Mouse (Mus musculus): ENCODE results near the gene Mcub.

The Mcub gene

DNA sequence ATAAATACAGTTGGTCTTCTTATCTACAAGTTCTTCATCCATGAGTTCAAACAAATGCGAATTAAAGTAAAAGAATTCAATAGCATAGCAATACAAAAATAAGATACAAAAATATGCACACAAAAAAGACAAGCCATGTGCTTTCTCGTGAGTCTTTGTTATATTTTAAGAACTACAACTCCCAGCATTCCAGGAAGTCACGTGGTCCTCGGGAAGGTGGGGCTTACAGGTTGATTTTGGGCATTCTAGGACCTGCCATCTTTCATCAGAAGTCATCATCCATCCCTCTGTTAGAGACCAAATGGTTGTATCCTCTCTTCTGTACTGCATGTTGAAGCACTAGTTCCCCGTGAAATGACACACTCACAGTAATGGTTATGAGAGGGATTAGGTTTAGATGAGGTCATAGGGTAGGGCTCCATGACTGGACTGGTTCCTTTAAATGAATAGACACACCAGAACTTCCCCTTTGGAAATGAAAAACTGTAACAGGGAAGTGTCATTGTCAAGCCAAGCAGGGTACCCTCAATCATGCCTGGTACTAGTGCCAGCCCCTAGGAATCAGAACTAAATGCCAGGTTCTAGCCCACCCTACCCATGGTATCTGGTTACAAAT, 20.7 kb downstream of the Mcub start:
- in situ Hi-C loops (cut with MseI, MboI) = no loop called here

DNA sequence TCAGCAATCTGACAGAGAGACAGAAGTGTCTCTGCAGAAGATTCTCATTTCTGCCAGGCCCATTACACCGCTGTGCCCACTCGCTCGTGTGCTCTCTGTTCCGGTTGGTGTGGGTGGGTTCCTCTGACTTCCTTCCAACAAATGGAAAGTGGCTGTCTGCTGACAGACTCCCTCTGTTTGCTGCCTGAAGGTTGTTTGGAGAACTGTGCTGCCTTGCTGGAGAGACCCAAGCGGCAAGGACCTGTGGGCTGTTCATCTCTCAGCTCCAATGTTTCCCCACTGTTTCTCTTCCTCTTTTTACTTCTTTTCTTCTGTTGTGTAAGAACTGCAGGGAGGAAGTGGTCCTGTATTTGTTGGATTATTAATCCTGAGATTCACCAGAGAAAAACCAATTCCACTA, 21.6 kb downstream of the Mcub start:
- in situ Hi-C loops (cut with MseI, MboI) = no loop called here

DNA sequence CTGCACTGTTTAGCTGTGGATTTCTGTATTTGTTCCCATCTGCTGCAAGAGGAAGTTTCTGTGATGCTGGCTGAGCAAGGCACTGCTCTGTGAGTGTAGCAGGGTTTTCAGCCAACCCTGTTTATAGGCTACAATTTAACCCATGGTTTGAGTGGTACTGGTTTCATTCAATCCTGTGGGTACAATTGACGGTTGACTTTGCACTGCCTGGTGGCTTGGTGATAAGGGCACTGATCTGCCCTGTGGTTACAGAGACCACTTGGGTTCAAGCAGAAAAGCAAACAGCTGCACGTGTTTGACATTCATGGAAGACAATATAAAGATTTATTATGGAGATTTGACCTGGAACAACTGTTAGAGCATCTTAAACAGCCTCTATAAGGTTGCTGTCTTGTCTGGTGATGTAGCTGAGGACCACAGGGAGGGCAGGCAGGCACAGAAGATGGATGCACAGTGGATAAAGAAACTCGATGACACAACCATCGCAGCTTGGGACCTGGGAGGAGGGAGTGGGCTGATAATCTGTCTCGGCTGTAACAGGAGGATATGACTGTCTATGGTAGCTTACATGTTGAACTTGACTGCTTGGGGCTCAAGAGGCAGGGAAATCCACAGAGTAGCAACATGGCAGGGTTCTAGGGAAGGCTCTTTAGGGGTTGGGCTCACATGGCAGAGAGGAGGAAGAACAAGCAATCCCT, 23.6 kb downstream of the Mcub start:
- in situ Hi-C loops (cut with MseI, MboI) = no loop called here

DNA sequence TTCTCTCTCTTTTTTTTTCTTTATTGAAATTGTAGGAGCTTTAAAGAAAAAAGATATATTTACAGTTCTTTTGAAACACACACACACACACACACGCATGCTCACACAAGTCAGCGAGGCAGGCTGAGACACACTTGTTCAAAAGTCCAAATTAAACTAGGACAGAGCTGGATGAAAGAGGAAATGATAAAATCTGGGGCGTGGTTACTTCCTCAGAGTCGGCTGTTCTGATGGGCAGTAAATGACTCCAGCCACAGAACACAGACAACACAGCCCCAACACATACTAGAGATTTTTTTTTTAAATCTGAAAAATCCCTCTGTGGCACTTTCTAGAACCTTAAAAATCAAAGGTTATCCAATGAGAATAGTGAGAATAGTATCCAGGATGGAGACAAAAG, 26.2 kb downstream of the Mcub start:
- in situ Hi-C loops (cut with MseI, MboI) = no loop called here

DNA sequence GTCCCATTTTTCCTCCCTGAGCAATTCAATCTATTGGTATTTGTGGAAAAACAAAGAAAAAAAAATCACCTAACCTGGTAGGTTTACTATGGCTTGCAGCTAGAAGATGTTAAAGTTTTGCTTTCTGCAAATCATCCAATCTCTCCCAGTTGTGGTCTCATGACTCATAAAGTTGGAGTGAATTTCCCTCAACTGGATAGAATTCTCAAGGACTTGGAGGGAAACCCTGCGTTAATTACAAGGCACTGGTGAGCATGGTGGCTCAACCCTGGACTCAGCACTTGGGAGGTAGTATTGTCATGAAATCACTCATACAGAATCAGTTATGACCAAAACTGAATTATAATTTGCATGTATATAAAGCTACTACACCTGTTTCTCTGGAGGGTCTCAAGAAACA, 28.7 kb downstream of the Mcub start:
- in situ Hi-C loops (cut with MseI, MboI) = no loop called here

DNA sequence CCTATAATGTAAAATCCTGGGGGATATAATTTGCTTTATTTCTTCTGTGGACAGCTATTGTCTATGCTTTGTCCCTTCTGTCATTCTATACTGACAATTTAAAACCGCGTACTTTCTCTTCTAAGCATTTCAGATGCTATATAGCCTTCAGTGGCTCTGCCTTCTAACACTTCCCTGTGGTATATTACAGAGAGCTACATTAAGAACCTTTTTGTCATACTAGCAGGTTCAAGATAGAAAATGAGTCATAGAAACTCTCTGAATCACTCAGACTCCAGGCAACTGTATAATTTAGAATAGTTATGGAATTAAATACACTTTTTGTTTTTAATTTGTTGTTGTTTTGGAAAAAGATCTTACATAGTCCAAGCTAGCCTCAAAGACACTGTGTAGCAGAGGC, 29.2 kb downstream of the Mcub start:
- in situ Hi-C loops (cut with MseI, MboI) = no loop called here

DNA sequence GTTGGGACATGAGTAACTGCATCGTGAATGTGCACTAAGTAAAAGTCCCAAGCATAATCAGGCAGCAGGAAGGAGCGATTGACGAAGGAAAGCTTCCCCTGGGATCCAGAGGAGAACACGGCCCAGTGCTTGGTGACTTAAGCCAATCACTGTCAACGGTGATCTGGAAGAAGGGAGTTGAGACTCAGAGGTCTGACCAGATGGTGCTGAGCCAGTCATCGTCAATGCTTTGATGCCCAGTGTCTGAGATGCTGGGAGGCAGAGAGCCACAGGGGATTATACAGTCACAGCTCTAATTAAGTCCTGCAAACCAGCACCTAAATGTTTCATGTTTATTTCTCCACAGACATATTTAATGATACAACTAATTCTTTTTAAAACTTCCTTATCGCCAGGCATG, 30.9 kb downstream of the Mcub start:
- in situ Hi-C loops (cut with MseI, MboI) = no loop called here

DNA sequence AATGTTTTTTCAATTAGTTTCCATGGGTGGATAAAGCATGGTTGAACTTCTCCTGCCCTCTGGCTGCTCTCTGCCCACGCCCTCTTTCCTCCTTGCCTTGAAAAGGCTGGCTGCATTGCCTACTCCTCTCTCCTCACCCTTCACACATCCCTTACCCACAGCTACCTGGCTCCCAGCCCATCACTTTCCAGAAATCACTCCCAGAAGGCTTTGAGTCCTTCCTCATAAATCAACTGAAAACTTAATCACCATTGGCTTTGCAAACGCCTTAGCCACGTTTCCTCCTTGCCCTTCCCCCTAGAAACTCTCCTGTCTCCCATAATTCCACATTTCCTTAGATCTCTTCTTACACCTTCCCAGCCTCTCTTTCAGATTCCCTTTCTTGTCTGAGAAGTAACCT, 32.2 kb downstream of the Mcub start:
- in situ Hi-C loops (cut with MseI, MboI) = no loop called here

DNA sequence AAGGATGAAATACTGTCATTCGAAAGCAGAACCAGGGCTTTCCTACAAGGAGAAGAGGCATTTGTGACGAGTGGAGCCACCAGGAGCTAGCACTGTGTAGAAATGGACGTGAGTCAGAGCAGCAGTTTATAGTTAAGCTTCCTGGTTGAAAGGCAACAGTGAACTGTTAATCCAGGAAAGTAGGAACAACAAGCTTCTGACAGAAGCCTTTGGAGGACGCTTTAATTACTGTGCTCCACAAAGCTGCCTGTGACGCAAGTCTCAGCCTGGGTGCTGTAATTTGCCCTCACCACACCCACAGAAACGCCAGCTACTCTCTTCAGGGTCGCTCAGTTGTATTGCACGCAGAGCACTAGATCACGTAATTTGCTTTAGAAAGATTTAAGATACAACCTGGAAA, 33.4 kb downstream of the Mcub start:
- in situ Hi-C loops (cut with MseI, MboI) = no loop called here

DNA sequence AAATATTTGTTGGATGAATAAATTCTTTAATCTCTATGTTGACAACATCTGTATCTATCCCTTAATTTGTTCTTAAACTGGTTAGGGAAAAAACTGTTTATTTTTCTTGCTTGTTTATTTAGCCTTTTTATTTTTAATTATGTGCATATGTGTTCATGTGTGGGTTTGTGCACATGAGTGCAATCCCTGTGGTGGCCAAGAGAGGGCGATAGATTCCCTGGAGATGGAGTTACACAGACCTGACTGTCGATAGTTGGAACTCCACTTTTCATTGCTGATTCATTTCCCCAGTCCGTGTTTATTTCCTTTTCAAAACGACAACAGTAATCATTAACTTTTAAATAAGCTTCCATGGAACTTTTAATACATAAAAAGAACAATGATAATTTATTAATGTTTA, 37.6 kb downstream of the Mcub start:
- in situ Hi-C loops (cut with MseI, MboI) = loop anchor here (5.0 kb wide), 1 partner anchor 145 kb away; no protein-coding TSS in a partner anchor

DNA sequence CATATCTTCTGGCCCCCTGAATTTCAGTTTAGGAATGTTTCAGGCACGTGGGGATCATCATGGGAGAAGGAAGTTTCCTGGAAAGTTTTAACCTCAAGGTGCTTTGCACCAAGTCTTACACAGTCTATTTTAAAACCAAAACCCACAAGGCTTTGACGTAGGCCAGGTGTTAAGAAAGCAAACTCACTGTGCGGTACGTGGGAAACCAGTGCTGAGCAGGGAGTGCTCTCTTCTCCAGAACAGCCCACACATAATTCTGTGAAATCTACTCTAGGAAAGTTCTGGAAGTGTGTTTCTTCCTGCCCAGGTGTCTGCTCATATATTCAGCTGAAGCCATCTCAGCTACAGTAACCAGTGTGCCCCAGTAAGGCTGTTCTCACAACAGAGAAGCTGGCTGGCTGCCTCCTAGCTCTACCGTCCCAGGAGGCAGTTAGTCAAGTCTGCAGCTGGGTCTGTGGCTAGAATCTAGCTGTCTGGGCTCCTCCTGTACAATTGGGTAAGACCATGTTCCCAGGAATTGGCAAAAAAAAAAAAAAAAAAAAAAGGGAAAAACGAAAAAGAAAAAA, 39.7 kb downstream of the Mcub start:
- in situ Hi-C loops (cut with MseI, MboI) = loop anchor here (5.0 kb wide), 1 partner anchor 147 kb away; no protein-coding TSS in a partner anchor

DNA sequence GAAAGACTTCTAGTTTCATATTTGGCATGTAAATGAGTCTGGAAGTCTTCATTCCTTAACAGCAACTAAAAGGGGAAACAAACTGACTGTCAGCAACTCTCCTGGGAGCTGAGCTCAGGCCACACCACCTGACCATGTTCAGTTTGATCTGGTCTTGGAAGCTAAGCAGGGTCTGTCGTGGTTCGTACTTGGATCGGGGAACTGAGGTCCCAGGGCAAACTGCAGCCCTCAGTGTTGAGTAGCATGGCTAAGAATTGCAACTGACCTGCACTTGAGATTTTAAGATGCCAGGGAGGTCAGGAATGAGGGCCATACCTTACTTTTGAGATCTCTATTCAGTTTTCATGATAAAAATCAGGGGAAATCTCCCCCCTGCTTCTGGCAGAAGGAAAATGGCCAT, 44.1 kb downstream of the Mcub start:
- in situ Hi-C loops (cut with MseI, MboI) = no loop called here

DNA sequence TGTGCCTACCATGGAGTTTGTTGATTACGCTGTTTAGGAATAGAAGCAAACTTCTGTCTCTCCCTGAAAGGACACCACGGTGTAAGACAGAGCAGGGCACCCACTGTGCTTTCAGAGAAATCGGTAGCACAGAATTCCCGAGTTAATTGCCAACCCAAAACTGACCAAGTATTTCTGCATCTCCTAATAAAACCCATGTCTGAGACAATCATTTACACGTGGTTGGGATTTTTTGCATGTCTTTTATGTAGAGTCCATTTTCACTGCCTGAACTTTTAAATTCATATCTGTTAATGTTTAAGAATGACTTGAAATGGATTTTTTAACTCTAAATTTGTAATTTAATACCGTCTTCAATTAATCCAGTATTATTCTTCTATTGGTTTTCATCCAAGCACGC, 46.4 kb downstream of the Mcub start:
- in situ Hi-C loops (cut with MseI, MboI) = no loop called here

DNA sequence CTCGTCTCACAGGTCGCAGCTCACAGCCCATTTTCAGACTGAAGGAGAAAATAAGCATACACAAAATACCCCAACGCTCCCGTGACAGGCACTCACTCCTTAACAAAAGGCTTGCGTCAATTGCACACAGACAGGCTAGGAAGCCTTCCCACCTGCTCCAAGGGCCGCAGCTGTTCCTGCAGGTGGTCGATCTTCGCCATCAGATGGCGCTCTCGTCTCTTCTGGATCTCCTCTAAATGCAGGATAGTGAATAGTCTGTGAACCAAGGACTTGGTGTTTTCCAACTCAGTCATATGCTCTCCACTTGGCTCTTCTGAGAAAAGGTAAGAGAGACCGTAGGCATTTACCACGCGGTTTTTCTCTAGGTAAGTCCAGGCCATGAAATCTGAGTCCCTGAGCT, 51.6 kb downstream of the Mcub start:
- in situ Hi-C loops (cut with MseI, MboI) = no loop called here

DNA sequence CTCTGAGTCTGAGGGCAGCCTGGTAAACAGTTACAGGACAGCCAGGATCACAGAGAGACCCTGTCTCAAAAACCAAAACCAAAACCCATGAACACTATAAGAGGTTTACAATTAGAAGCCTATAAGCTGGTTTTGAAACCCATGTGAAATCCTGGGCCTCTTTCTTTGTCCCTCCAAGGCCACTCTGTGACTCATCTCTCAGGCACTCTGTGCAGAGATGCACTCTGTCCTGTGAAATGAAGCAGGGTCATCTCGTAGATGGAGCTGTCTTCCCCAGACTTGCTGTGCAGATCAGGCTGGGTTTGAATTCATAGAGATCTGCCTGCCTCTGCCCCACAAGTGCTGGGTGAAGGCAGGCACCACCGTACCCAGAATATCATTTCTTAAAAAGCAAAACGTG, 52.6 kb downstream of the Mcub start:
- in situ Hi-C loops (cut with MseI, MboI) = no loop called here

DNA sequence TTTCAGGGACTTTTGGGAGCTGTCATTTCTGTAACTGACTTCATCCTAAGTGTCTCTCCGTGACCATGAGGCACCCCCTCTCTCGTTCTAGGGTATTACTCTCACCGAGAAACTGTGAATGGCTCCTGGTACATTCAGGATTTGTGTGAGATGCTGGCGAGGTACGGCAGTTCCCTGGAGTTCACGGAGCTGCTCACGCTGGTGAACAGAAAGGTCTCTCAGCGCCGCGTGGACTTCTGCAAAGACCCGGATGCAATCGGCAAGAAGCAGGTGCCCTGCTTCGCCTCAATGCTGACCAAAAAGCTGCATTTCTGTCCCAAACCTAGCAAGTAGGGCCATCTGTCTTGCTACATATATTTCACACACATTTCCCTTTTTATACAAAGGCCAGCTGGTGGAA, 56.8 kb downstream of the Mcub start:
- in situ Hi-C loops (cut with MseI, MboI) = no loop called here

DNA sequence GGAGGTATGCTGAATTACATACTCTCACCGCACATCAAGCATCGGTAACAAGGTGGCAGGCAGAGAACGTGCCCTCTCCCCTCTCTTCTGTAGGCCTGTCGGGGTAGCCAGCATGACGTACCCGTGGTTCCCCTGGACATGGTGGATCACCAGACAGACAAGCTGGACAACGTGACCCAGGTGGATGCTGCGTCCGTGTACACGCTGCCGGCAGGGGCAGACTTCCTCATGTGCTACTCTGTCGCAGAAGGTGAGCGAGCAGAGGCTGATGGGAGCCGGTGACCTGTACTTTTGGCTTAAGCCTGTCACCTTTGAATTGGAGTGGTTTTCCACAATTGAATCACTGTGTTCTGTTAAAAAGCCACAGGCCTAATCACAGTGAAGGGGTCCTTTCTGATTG, 58.0 kb downstream of the Mcub start:
- in situ Hi-C loops (cut with MseI, MboI) = no loop called here

DNA sequence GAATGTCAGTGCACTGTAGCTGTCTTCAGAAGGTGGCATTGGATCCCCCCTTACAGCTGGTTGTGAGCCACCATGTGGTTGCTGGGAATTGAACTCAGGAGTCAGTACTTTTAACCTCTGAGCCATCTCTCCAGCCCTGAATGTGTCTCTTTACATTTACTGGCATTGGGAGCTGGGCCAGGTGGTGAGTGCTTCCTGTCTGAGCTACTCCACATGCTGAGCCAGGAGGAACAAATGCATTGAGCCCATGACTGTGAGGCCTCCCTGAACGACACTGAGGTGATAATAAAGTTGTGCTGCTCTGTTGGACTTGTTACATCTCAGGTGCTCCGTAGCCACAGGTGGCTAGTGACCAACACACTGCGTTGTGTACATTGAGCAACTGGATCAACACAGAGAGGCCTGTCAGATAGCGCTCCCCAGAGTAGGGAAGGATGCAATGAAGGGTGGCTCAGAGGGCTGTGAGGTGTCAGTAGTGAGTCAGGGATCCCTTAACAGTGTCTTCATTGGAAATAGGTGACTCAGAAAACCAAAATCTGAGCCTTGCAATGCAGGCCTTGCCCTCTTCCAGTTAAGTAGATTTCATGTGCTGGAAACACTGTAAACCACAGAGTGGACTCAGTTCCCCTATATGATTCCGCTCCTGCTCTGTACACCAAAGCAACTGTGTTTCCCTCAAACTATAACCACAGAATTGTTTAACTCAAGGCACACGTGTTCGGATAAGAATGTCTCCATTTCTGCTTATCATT, 65.4 kb downstream of the Mcub start:
- in situ Hi-C loops (cut with MseI, MboI) = no loop called here

DNA sequence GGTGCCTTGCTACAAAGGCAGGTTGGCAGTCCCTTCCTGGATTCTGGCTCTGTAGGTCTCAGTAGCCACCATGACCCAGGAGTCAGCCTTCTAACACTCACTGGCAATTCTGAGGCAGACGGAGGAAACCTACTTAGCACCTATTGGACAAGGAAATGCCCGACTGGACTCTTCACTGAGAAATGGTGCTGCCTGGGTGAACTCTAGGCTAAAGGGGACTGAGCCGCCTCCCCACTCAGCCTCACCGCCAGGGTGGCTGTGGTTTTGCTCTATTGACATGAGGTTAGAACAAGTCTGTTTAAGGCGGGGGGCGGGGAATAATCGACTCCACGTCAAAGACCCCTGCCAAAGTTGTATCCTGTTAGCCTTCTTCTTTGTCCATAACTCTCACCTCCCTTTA, 66.1 kb downstream of the Mcub start:
- in situ Hi-C loops (cut with MseI, MboI) = no loop called here

DNA sequence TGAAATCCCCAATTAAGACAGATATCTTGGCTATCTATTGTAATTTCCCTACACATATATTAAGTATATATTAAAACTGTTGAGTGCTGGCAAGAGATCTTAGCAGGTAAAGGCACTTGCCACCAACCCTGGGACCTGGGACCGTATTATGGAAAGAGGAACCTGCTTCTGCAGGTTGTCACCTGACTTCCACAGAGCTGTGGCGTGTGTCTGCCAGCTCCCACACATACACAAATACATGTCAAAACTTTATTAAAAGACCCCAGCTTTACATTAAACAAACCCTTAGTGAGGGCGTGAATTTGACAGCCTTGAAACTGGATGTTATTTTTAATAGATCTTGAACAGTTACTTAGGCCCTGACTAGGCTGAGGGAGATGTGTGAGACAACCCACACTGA, 66.6 kb downstream of the Mcub start:
- in situ Hi-C loops (cut with MseI, MboI) = no loop called here

DNA sequence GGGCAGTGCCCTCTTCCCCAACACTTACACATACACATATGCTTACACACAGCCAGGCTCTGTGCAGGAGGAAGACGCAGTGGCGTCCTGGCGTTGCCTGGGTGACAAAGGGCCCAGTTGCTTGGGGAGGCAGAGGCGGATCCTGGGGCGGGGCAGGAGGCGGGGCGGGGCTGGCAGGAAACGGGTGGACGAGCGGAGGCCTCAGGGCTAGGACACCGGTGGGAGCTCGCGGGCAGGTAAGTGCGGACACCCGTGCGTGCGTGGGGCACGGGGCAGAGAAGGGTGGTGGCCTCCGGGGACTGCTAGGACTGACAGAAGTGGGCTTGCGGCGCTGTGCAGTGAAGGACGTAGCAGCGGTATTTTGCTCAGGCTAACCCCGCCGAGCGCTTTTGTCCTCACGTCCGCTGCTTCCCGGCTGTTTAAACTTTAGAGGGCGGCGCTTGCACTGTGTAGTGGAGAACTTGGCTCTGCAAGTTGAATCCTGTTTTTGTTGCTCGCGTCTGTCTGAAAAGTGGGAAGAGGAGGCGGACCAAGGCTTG, 68.7 kb downstream of the Mcub start, which contains the start of gene Casp6:
Casp6 (plus strand) TSS at position 155 of the 539 bp plus-strand sequence.
- in situ Hi-C loops (cut with MseI, MboI) = no loop called here

DNA sequence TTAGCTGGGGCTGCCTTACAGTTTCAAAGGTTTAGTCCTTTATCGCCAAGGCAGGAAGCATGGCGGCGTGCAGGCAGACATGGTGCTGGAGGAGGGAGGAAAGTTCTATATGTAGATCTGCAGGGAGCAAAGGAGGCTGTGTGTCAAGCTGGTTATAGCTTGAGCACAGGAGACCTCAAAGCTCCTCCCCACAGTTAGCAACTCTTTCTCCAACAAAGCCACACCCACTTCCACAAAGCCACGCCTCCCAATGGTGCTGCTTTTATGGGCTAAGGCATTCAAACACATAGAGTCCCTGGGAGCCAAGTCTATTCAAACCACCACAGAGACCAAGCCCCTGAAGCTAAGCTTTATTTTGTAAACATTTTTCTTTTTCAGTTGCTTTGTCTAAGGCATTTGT, 71.1 kb downstream of the Mcub start:
- in situ Hi-C loops (cut with MseI, MboI) = no loop called here
